ENCODE assay signal across 8 mouse cellular contexts in the genomic region with DNA sequence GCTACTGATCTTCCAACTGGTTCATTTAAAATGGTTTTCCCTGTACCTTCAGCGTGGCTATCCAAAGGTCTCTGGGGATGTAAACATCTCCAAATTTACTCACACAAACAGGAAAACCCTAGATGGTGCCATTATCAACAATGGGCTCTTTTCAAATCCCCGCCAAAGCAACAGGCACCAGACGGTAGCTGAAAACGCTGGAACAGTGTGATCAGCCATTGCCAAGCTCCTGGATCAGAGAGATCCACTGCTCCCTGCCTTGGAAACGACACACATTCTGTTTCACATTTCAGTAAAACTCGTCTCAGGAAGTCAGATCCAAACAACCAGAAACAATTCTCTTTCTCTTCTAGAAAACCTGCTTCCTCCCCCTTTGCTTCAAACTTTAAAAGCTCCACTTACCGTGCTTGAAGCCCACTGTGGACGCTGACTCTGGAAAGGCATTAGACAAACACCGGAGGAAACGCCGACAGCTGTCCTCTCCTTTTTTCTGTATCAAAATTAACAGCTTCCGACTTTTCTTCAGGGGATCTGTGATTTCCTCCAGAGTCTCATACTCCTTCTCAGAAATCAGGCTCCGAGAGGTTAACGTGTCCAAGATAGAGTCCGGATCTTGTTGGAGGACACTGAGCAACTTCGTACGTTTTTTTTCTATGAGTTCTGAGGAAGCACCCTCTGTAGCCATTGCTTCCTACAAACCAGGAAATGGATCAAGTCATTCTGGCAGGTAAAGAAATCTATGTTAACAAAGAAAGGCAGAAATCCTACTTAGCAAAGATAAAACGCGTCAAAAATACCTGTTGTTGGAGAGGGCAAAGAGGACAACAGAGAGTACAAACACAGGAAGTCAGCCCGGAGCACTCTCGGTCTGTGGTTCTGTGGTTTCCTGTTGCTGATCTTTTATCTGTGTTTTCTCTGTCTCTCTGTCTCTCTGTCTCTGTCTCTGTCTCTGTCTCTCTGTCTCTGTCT. TPM values are rescaled to one million over a fixed set of nuclear protein-coding genes. Genes with fewer than 3 reads are reported as not detected.
DNase-seq lines count a peak whose midpoint lies in the region; ATAC-seq lines count a peak whose summit lies in the region.

Gene Card6 (minus strand): TSS at position 854 of the 969 bp plus-strand sequence.

- H3K9me3 ChIP-seq in forebrain, embryonic 10.5 days = no peaks in the 10 kb centered on the region
- no peaks in the 10 kb centered on the region for H3K9me3 ChIP-seq in forebrain, embryonic 16.5 days (ENCODE audit: control insufficient read depth, low read length)
- H3K9me3 ChIP-seq in limb, embryonic 15.5 days = no peaks in the 10 kb centered on the region

- 74% methylated on average over 21 of the region's 21 CpGs for WGBS in forebrain, embryonic 10.5 days
- 67% methylated on average over 21 of the region's 21 CpGs for WGBS in forebrain, embryonic 16.5 days
- WGBS in limb, embryonic 15.5 days = 62% methylated on average over 21 of the region's 21 CpGs

- no peak within 1 kb of the TSS for H3K4me2 ChIP-seq in forebrain, embryonic 16.5 days (ENCODE audit: low read length)
- H3K4me2 ChIP-seq in limb, embryonic 15.5 days = no peak within 1 kb of the TSS

- intact Hi-C loops in heart, postnatal 36 days (cut with DNase I) = loop anchor here (10.0 kb wide), 1 partner anchor 1053 kb away; no protein-coding TSS in a partner anchor

- H3K9ac ChIP-seq in forebrain, embryonic 16.5 days (replicated peaks; ENCODE audit: low read depth, low read length) = no peak within 1 kb of the TSS
- no peak within 1 kb of the TSS for H3K9ac ChIP-seq in limb, embryonic 15.5 days

- peak within 1 kb of the TSS; percentile 11; the same call in 1 of the 2 replicates for H3K4me3 ChIP-seq in forebrain, embryonic 10.5 days
- H3K4me3 ChIP-seq in forebrain, embryonic 16.5 days (replicated peaks; ENCODE audit: low read length) = no peak within 1 kb of the TSS
- H3K4me3 ChIP-seq in limb, embryonic 15.5 days = peak within 1 kb of the TSS; percentile 13

- DNase-seq in forebrain, embryonic 10.5 days (ENCODE audit: extremely low spot score, low spot score) = no peak
- peak; percentile 37 for DNase-seq in NIH3T3 (ENCODE audit: low read depth)
- DNase-seq in heart, postnatal 36 days = peak; percentile 26 to 53
- DNase-seq in skeletal muscle tissue, adult 2 months (ENCODE audit: low read depth, low spot score) = peak; percentile 16
- no peak for DNase-seq in embryo, embryonic 10.5 days (ENCODE audit: low spot score)
- DNase-seq in left cerebral cortex, adult 9 months (ENCODE audit: low spot score in 2 of 2) = no peak

- no peak for ATAC-seq in forebrain, embryonic 16.5 days
- ATAC-seq in limb, embryonic 15.5 days (ENCODE audit: insufficient number of reproducible peaks, low FRiP score, low TSS enrichment, low read depth) = no peak

- no peaks in the 10 kb centered on the region for H3K27me3 ChIP-seq in forebrain, embryonic 10.5 days (ENCODE audit: poor library complexity, severe bottlenecking)
- no peaks in the 10 kb centered on the region for H3K27me3 ChIP-seq in forebrain, embryonic 16.5 days (replicated peaks; ENCODE audit: control insufficient read depth, insufficient read depth, low read length)
- H3K27me3 ChIP-seq in limb, embryonic 15.5 days = no peaks in the 10 kb centered on the region

- H3K4me1 ChIP-seq in forebrain, embryonic 10.5 days = no peaks in the 10 kb centered on the region
- no peaks in the 10 kb centered on the region for H3K4me1 ChIP-seq in forebrain, embryonic 16.5 days (replicated peaks; ENCODE audit: control insufficient read depth, insufficient read depth, low read length)
- no peaks in the 10 kb centered on the region for H3K4me1 ChIP-seq in limb, embryonic 15.5 days

- H3K36me3 ChIP-seq in forebrain, embryonic 10.5 days (replicated peaks) = no peaks in the 10 kb centered on the region
- H3K36me3 ChIP-seq in forebrain, embryonic 16.5 days (ENCODE audit: control insufficient read depth, insufficient read depth) = no peaks in the 10 kb centered on the region
- no peaks in the 10 kb centered on the region for H3K36me3 ChIP-seq in limb, embryonic 15.5 days

- no peak within 1 kb of the TSS for H3K27ac ChIP-seq in forebrain, embryonic 10.5 days
- no peak within 1 kb of the TSS for H3K27ac ChIP-seq in forebrain, embryonic 16.5 days (ENCODE audit: low read length)
- H3K27ac ChIP-seq in limb, embryonic 15.5 days = no peak within 1 kb of the TSS; the same call in 1 of the 2 replicates

RNA-seq across cellular contexts. Expression of gene Card6, which starts in this region (rescaled TPM):
- polyA plus RNA-seq in forebrain, embryonic 10.5 days (2016; fragmentation: Nextera tagmentation; extraction: Ambion mirVana) = 0.84 and 1.2 TPM in 2 replicates
- 0.35 and 0.40 TPM in 2 replicates for polyA plus RNA-seq in forebrain, embryonic 16.5 days (2015; fragmentation: Nextera tagmentation; extraction: Ambion mirVana)
- 1 to 10 TPM; 7.3 to 7.4 TPM for total RNA-seq in heart, postnatal 36 days (2021)
- 0.91 and 1.4 TPM in 2 replicates for polyA plus RNA-seq in limb, embryonic 15.5 days (2015; fragmentation: Nextera tagmentation; extraction: Ambion mirVana)

Comparison
In these comparisons a context has a peak if more than half of its experiments do, and no peak if none do; other contexts are left out.
1. DNase-seq: peak in NIH3T3 (single experiment), heart, postnatal 36 days (2 of 2) and skeletal muscle tissue, adult 2 months (single experiment); none in forebrain, embryonic 10.5 days (single experiment), embryo, embryonic 10.5 days (single experiment) and left cerebral cortex, adult 9 months (0 of 2).